Comparison of ENCODE assay signal across 20 mouse cellular contexts in genomic region chr4:125890510-125890909, GRCm38 (mm10).
DNase-seq lines count a peak whose midpoint lies in the region; ATAC-seq and TF ChIP-seq lines count a peak whose summit lies in the region.
"Had no signal": no experiment of that assay in that cellular context is flagged by ENCODE, and none has a peak within 500 bp of the region (broad histone marks: within the 10 kb centered on the region; RNA-seq: fewer than 3 reads in every experiment).

No protein-coding gene starts in this region.

- no peak overlapping the region for H3K9ac ChIP-seq in hindbrain, embryonic 11.5 days (ENCODE audit: low read depth, low read length)
- H3K9ac ChIP-seq in hindbrain, embryonic 12.5 days: no peak overlapping the region
- H3K9ac ChIP-seq in lung, embryonic 14.5 days: no peak overlapping the region
- H3K9ac ChIP-seq in ES-E14 (ENCODE audit: insufficient read depth, low read depth, low read length, poor library complexity, severe bottlenecking): no peak overlapping the region
- H3K9ac ChIP-seq: midbrain, embryonic 12.5 days had no signal

- H3K4me2 ChIP-seq in hindbrain, embryonic 11.5 days (replicated peaks; ENCODE audit: low read depth, low read length): no peak overlapping the region
- no peak overlapping the region for H3K4me2 ChIP-seq in hindbrain, embryonic 12.5 days (replicated peaks)
- H3K4me2 ChIP-seq in lung, embryonic 14.5 days: no peak overlapping the region
- H3K4me2 ChIP-seq: midbrain, embryonic 12.5 days had no signal

- H3K27ac ChIP-seq in hindbrain, embryonic 11.5 days (ENCODE audit: low read depth, low read length): no peak overlapping the region
- H3K27ac ChIP-seq in hindbrain, embryonic 12.5 days: no peak overlapping the region
- H3K27ac ChIP-seq in lung, embryonic 14.5 days (ENCODE audit: low read depth): no peak overlapping the region
- no peak overlapping the region for H3K27ac ChIP-seq in ES-E14 (ENCODE audit: insufficient read depth, low read depth, low read length, poor library complexity, severe bottlenecking)
- H3K27ac ChIP-seq: heart, embryonic 10.5 days; midbrain, embryonic 12.5 days had no signal

- TF ChIP-seq CTCF in lung, embryonic 14.5 days (IDR thresholded peaks at IDR 0.05; ENCODE audit: low read depth): peak; percentile 26; the same call in 1 of the 2 replicates

- no peak for ATAC-seq in hindbrain, embryonic 11.5 days (ENCODE audit: low FRiP score)
- ATAC-seq in hindbrain, embryonic 12.5 days (ENCODE audit: low FRiP score): no peak
- no peak for ATAC-seq in lung, embryonic 14.5 days (ENCODE audit: insufficient read depth)
- ATAC-seq: forebrain, embryonic 16.5 days; Patski had no signal

- no peaks in the 10 kb centered on the region; the same call in 1 of the 2 replicates for H3K4me1 ChIP-seq in hindbrain, embryonic 11.5 days (replicated peaks; ENCODE audit: control insufficient read depth, insufficient read depth, low read length)
- H3K4me1 ChIP-seq in hindbrain, embryonic 12.5 days: peaks cover 3% of the 10 kb centered on the region; the same call in 1 of the 2 replicates
- no peaks in the 10 kb centered on the region for H3K4me1 ChIP-seq in lung, embryonic 14.5 days (ENCODE audit: insufficient read depth)
- no peaks in the 10 kb centered on the region for H3K4me1 ChIP-seq in ES-E14 (ENCODE audit: control insufficient read depth in 2 of 2, insufficient read depth in 2 of 2, low read length in 2 of 2, poor library complexity in 1 of 2)

- no peaks in the 10 kb centered on the region for H3K9me3 ChIP-seq in hindbrain, embryonic 11.5 days (ENCODE audit: control insufficient read depth, low read length)
- H3K9me3 ChIP-seq in hindbrain, embryonic 12.5 days (replicated peaks): no peaks in the 10 kb centered on the region
- H3K9me3 ChIP-seq in lung, embryonic 14.5 days (ENCODE audit: low read depth, low read length): no peaks in the 10 kb centered on the region
- H3K9me3 ChIP-seq in ES-E14 (ENCODE audit: control insufficient read depth, insufficient read depth, low read depth, low read length): no peaks in the 10 kb centered on the region
- H3K9me3 ChIP-seq: heart, embryonic 10.5 days; midbrain, embryonic 12.5 days had no signal

- intact Hi-C loops in heart, postnatal 25 days (cut with DNase I): no loop called here

- no peaks in the 10 kb centered on the region for H3K36me3 ChIP-seq in hindbrain, embryonic 11.5 days (ENCODE audit: control insufficient read depth, insufficient read depth, low read length)
- no peaks in the 10 kb centered on the region for H3K36me3 ChIP-seq in hindbrain, embryonic 12.5 days
- H3K36me3 ChIP-seq in lung, embryonic 14.5 days (ENCODE audit: insufficient read depth): no peaks in the 10 kb centered on the region
- no peaks in the 10 kb centered on the region for H3K36me3 ChIP-seq in ES-E14 (ENCODE audit: control insufficient read depth, insufficient read depth, low read length, poor library complexity, severe bottlenecking)
- H3K36me3 ChIP-seq: heart, embryonic 10.5 days; midbrain, embryonic 12.5 days had no signal

- no peak overlapping the region for H3K4me3 ChIP-seq in hindbrain, embryonic 11.5 days (ENCODE audit: low read depth, low read length)
- no peak overlapping the region for H3K4me3 ChIP-seq in hindbrain, embryonic 12.5 days
- no peak overlapping the region for H3K4me3 ChIP-seq in lung, embryonic 14.5 days (ENCODE audit: low read depth, low read length)
- no peak overlapping the region for H3K4me3 ChIP-seq in ES-E14 (ENCODE audit: insufficient read depth in 1 of 2, low read depth in 1 of 2, low read length in 2 of 2, poor library complexity in 1 of 2, severe bottlenecking in 1 of 2)
- H3K4me3 ChIP-seq: erythroblast, embryonic 14.5 days; heart, embryonic 10.5 days; midbrain, embryonic 12.5 days had no signal

- peak; percentile 33 for DNase-seq in hindbrain, embryonic 11.5 days (ENCODE audit: low spot score)
- peak; percentile 9 for DNase-seq in lung, embryonic 14.5 days
- DNase-seq in lung, postnatal 4 days: no peak
- no peak for DNase-seq in ES-E14 (ENCODE audit: low read depth, low spot score)
- peak; percentile 25 for DNase-seq in embryo, embryonic 11 days
- no peak for DNase-seq in thymus, postnatal 4 days
- DNase-seq in heart, postnatal 25 days (ENCODE audit: low spot score): no peak
- DNase-seq: cerebellum, adult 18-20 months; gastrocnemius, postnatal 14 days; heart, postnatal 14 days; kidney, postnatal 14 days; liver; lung, postnatal 10 days; right cerebral cortex, postnatal 14 days had no signal

- WGBS in hindbrain, embryonic 11.5 days: 58% methylated on average over 4 of the region's 4 CpGs
- WGBS in hindbrain, embryonic 12.5 days: 55% methylated on average over 4 of the region's 4 CpGs
- 54% methylated on average over 4 of the region's 4 CpGs for WGBS in lung, embryonic 14.5 days

- H3K27me3 ChIP-seq in hindbrain, embryonic 11.5 days (ENCODE audit: control insufficient read depth, insufficient read depth, low read length): no peaks in the 10 kb centered on the region
- H3K27me3 ChIP-seq in hindbrain, embryonic 12.5 days: no peaks in the 10 kb centered on the region
- H3K27me3 ChIP-seq in lung, embryonic 14.5 days (ENCODE audit: insufficient read depth, low read length): no peaks in the 10 kb centered on the region
- H3K27me3 ChIP-seq: midbrain, embryonic 12.5 days had no signal

- in situ Hi-C loops in ES-E14 (cut with MboI; ENCODE audit: low sequenced_read_pairs in 2 of 2, unreplicated experiment in 2 of 2): no loop called here

TF ChIP-seq in ES-E14, 5 proteins besides CTCF, POLR2A, EP300 and RAD21:
- TF ChIP-seq HCFC1 (IDR thresholded peaks at IDR 0.05; ENCODE audit: borderline replicate concordance, insufficient read depth, low read length): no peak
- TF ChIP-seq ZC3H11A (IDR thresholded peaks at IDR 0.05; ENCODE audit: borderline replicate concordance, low read depth, low read length): 0 out of 2 replicates have a peak, but pooled peaks have one; percentile 23
- no peak for TF ChIP-seq CHD2 (IDR thresholded peaks at IDR 0.05; ENCODE audit: low read depth, low read length)
- TF ChIP-seq MAFK (IDR thresholded peaks at IDR 0.05; ENCODE audit: insufficient read depth, low read depth, low read length): no peak
- no peak for TF ChIP-seq ZNF384 (IDR thresholded peaks at IDR 0.05; ENCODE audit: low read depth, low read length)

Comparison
In these comparisons a context has a peak if more than half of its experiments do, and no peak if none do; other contexts are left out.
1. DNase-seq: peak in hindbrain, embryonic 11.5 days (single experiment), lung, embryonic 14.5 days (single experiment) and embryo, embryonic 11 days (single experiment); none in lung, postnatal 4 days (0 of 2), ES-E14 (single experiment), thymus, postnatal 4 days (single experiment) and heart, postnatal 25 days (single experiment).